Mouse (Mus musculus) embryonic facial prominence, embryonic 11.5 days (tissue): Measurements from ENCODE around the gene Ccnd1. TPM values are rescaled to one million over a fixed set of nuclear protein-coding genes. Genes with fewer than 3 reads are reported as not detected.

Source experiments
- ATAC-seq: fragments of 200-750 bp; cut with Nextera tagmentation; replicated peaks from 2 replicates; pipeline ENCODE4 v1.8.0; 2017; ENCODE audit warnings: low read depth; ENCODE audit not compliant: insufficient number of reproducible peaks, low FRiP score, low TSS enrichment
- DNase-seq: peaks from one replicate; pipeline ENCODE4 v3.0.0-alpha.2; 2015; ENCODE audit warnings: low spot score
- H3K27ac ChIP-seq: fragments of 300-500 bp; sonication (generic); replicated peaks from 2 replicates; pipeline ENCODE4 v1.5.1; 2014; ENCODE audit warnings: mild to moderate bottlenecking, low read depth, low read length, control low read depth
- H3K27me3 ChIP-seq: fragments of 300-500 bp; sonication (generic); 2 replicates; pipeline ENCODE4 v1.6.1; 2014; ENCODE audit warnings: mild to moderate bottlenecking, low read length, moderate library complexity, mixed read lengths; ENCODE audit not compliant: control insufficient read depth, insufficient read depth
- H3K36me3 ChIP-seq: fragments of 300-500 bp; sonication (generic); replicated peaks from 2 replicates; pipeline ENCODE4 v1.6.1; 2014; ENCODE audit warnings: low read depth, mild to moderate bottlenecking, low read length, moderate library complexity, mixed read lengths; ENCODE audit not compliant: control insufficient read depth, insufficient read depth
- H3K4me1 ChIP-seq: fragments of 300-500 bp; sonication (generic); 2 replicates; pipeline ENCODE4 v1.6.1; 2014; ENCODE audit warnings: low read length, mixed read lengths; ENCODE audit not compliant: control insufficient read depth, insufficient read depth
- H3K4me2 ChIP-seq: fragments of 300-500 bp; sonication (generic); 2 replicates; pipeline ENCODE4 v1.6.1; 2014; ENCODE audit warnings: low read depth, mild to moderate bottlenecking, control low read depth, low read length, moderate library complexity
- H3K4me3 ChIP-seq: fragments of 300-500 bp; sonication (generic); 2 replicates; pipeline ENCODE4 v1.5.1; 2014; ENCODE audit warnings: low read depth, low read length, control low read depth
- H3K9ac ChIP-seq: fragments of 300-500 bp; sonication (generic); replicated peaks from 2 replicates; pipeline ENCODE4 v1.6.1; 2014; ENCODE audit warnings: mild to moderate bottlenecking, control low read depth, low read length
- H3K9me3 ChIP-seq: fragments of 300-500 bp; sonication (generic); replicated peaks from 2 replicates; pipeline ENCODE4 v1.6.1; 2016; ENCODE audit warnings: mild to moderate bottlenecking, low read length, inconsistent platforms, mixed read lengths; ENCODE audit not compliant: control insufficient read depth
- WGBS: fragments of 180-500 bp; shearing (Covaris S2); extraction: QIAGEN DNeasy Blood & Tissue Kit; methylation state at CpG from one replicate; pipeline ENCODE4 v1.1.7; 2014; 5-methylcytosine and 5-hydroxymethylcytosine counted together
- polyA plus RNA-seq: library from polyadenylated mRNA; unstranded; fragments of >200 nt; fragmentation: Nextera tagmentation; extraction: Ambion mirVana; gene quantifications from 2 replicates; pipeline ENCODE4 v1.2.1, GENCODE M21; 2014

Ccnd1 gene
- polyA plus RNA-seq, 1 experiment from 2014 or later = 223 TPM

DNA sequence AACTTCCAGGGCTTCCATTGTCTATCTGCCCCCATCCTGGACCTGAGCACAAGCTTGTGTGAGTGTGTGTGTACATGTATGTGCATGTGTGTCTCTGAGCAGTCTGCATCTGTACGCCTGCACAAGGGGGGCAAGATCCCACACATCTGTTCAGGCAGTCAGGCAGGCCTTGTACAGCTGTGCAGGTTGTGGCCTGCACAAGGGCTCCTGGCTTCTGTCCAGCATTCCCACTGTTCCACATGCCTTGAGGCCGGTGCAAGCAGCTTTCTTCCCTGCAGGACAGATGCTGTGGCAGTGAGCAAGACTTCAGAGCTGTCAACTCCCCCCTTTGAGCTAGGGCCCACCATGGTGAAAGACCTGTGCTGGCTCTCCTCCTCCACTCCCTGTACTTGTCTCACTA is 56.6 kb downstream of the Ccnd1 start:
- DNase-seq (no peak), ATAC-seq (no peak)
- no peaks in the 10 kb centered on the region for H3K36me3 ChIP-seq
- no peak overlapping the region for H3K27ac ChIP-seq
- 36% methylated on average over 2 of the region's 2 CpGs for WGBS
- H3K27me3 ChIP-seq = no peaks in the 10 kb centered on the region; the same call in 1 of the 2 replicates
- no peaks in the 10 kb centered on the region for H3K4me1 ChIP-seq
- no peak overlapping the region for H3K9ac ChIP-seq
- H3K4me3 ChIP-seq = no peak overlapping the region
- H3K9me3 ChIP-seq = no peaks in the 10 kb centered on the region
- H3K4me2 ChIP-seq = no peak overlapping the region

Other genes with a start within 250 kb of the Ccnd1 start
- 10.0 and 10.8 TPM in 2 replicates for gene Ano1, start 188.0 kb downstream of the Ccnd1 start, polyA plus RNA-seq
- gene Fgf3, start 101.8 kb downstream of the Ccnd1 start, polyA plus RNA-seq = 0.61 and 1.0 TPM in 2 replicates
- 0.07 TPM in 1 of 2 replicates, not detected in the other for gene Fgf4, start 92.6 kb downstream of the Ccnd1 start, polyA plus RNA-seq
- 25.4 and 29.1 TPM in 2 replicates for gene Fgf15, start 43.4 kb downstream of the Ccnd1 start, polyA plus RNA-seq
- gene LTO1, start 24.8 kb downstream of the Ccnd1 start, polyA plus RNA-seq = 21.0 and 24.5 TPM in 2 replicates